Mouse (Mus musculus) neural tube, embryonic 14.5 days (tissue): Measurements from ENCODE around the gene Celf1. TPM values are rescaled to one million over a fixed set of nuclear protein-coding genes. Genes with fewer than 3 reads are reported as not detected.

Experiments
- ATAC-seq: fragments of 200-750 bp; cut with Nextera tagmentation; 2 replicates; pipeline ENCODE4 v1.8.0; 2017; ENCODE audit warnings: low read depth, mild to moderate bottlenecking, moderate TSS enrichment, moderate library complexity
- H3K27ac ChIP-seq: fragments of 300-500 bp; sonication (generic); 2 replicates; pipeline ENCODE4 v1.5.1; 2014; ENCODE audit warnings: low read depth, mild to moderate bottlenecking, control low read depth, low read length, moderate library complexity, mixed read lengths
- H3K27me3 ChIP-seq: fragments of 300-500 bp; sonication (generic); 2 replicates; pipeline ENCODE4 v1.6.1; 2014; ENCODE audit warnings: low read length; ENCODE audit not compliant: control insufficient read depth, insufficient read depth
- H3K36me3 ChIP-seq: fragments of 300-500 bp; sonication (generic); 2 replicates; pipeline ENCODE4 v1.6.1; 2014; ENCODE audit warnings: low read length, mixed read lengths; ENCODE audit not compliant: control insufficient read depth, insufficient read depth
- H3K4me1 ChIP-seq: fragments of 300-500 bp; sonication (generic); 2 replicates; pipeline ENCODE4 v1.6.1; 2014; ENCODE audit warnings: low read length; ENCODE audit not compliant: control insufficient read depth, insufficient read depth
- H3K4me2 ChIP-seq: fragments of 300-500 bp; sonication (generic); 2 replicates; pipeline ENCODE4 v1.6.1; 2014; ENCODE audit warnings: mild to moderate bottlenecking, low read depth, low read length, control low read depth
- H3K4me3 ChIP-seq: fragments of 300-500 bp; sonication (generic); 2 replicates; pipeline ENCODE4 v1.5.1; 2014; ENCODE audit warnings: low read depth, low read length, control low read depth, mixed read lengths
- H3K9ac ChIP-seq: fragments of 300-500 bp; sonication (generic); replicated peaks from 2 replicates; pipeline ENCODE4 v1.6.1; 2014; ENCODE audit warnings: low read depth, mild to moderate bottlenecking, control low read depth, low read length, mixed read lengths
- H3K9me3 ChIP-seq: fragments of 300-500 bp; sonication (generic); 2 replicates; pipeline ENCODE4 v1.6.1; 2016; ENCODE audit warnings: low read length; ENCODE audit not compliant: control insufficient read depth
- WGBS: fragments of 180-500 bp; shearing (Covaris S2); extraction: QIAGEN DNeasy Blood & Tissue Kit; methylation state at CpG from one replicate; pipeline ENCODE4 v1.1.7; 2014; 5-methylcytosine and 5-hydroxymethylcytosine counted together
- polyA plus RNA-seq: library from polyadenylated mRNA; unstranded; fragments of >200 nt; fragmentation: Nextera tagmentation; extraction: Ambion mirVana; gene quantifications from 2 replicates; pipeline ENCODE4 v1.2.1, GENCODE M21; 2014

Gene Celf1
- polyA plus RNA-seq, 1 experiment from 2014 or later, result 77.6 TPM

DNA sequence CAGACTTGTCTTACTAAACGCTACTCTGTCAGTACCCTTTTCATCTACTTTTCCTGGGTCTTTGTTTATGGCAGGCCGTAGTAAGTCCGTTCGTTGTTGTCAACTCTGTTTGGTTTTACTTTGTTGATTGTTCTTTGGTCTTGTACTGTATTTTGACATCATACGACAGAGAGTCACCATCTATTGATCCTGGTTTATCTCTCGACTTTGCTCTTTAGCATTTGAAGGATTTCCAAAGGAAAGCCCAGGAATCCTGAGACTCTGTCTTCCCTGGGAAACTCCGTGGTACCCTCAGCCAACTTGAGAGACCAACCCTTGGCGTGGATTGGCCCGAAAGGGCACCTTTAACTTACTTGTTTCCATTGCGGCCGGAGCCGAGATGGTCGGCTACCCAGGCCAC, 11.6 kb upstream of the Celf1 start:
- no peak overlapping the region for H3K27ac ChIP-seq
- no peaks in the 10 kb centered on the region for H3K4me1 ChIP-seq
- no peaks in the 10 kb centered on the region for H3K9me3 ChIP-seq
- WGBS, result 90% methylated on average over 13 of the region's 13 CpGs
- H3K9ac ChIP-seq, result no peak overlapping the region
- H3K27me3 ChIP-seq, result no peaks in the 10 kb centered on the region
- no peak for ATAC-seq
- no peak overlapping the region for H3K4me3 ChIP-seq
- no peak overlapping the region for H3K4me2 ChIP-seq
- no peaks in the 10 kb centered on the region for H3K36me3 ChIP-seq

- no peaks in the 10 kb centered on the region for H3K36me3 ChIP-seq
- no peak overlapping the region for H3K9ac ChIP-seq
- H3K4me2 ChIP-seq, result no peak overlapping the region
- H3K9me3 ChIP-seq, result no peaks in the 10 kb centered on the region
- H3K4me1 ChIP-seq, result no peaks in the 10 kb centered on the region
- no peak overlapping the region for H3K27ac ChIP-seq
- no peak for ATAC-seq
- WGBS, result 83% methylated on average over 8 of the region's 8 CpGs
- no peak overlapping the region for H3K4me3 ChIP-seq
- no peaks in the 10 kb centered on the region for H3K27me3 ChIP-seq
These were observed 8.4 kb upstream of the Celf1 start for GRCm38 (mm10) chr2:90931829-90932228.

GRCm38 (mm10) chr2:90932273-90932672, 7.9 kb upstream of the Celf1 start:
- 76% methylated on average over 2 of the region's 2 CpGs for WGBS

GRCm38 (mm10) chr2:90938362-90938761, 1.8 kb upstream of the Celf1 start:
- ATAC-seq, result no peak
- no peaks in the 10 kb centered on the region for H3K36me3 ChIP-seq
- no peaks in the 10 kb centered on the region for H3K27me3 ChIP-seq
- WGBS, result 81% methylated on average over 3 of the region's 3 CpGs
- no peak overlapping the region for H3K9ac ChIP-seq
- no peaks in the 10 kb centered on the region for H3K9me3 ChIP-seq
- H3K4me3 ChIP-seq, result no peak overlapping the region
- no peak overlapping the region for H3K4me2 ChIP-seq
- H3K4me1 ChIP-seq, result peaks cover 18% of the 10 kb centered on the region
- H3K27ac ChIP-seq, result no peak overlapping the region

More at GRCm38 (mm10) chr2:90932273-90932672, 7.9 kb upstream of the Celf1 start:
- no peaks in the 10 kb centered on the region for H3K4me1 ChIP-seq
- no peaks in the 10 kb centered on the region for H3K27me3 ChIP-seq
- H3K9ac ChIP-seq, result no peak overlapping the region
- no peaks in the 10 kb centered on the region for H3K36me3 ChIP-seq
- H3K4me3 ChIP-seq, result no peak overlapping the region
- no peak overlapping the region for H3K4me2 ChIP-seq
- no peaks in the 10 kb centered on the region for H3K9me3 ChIP-seq
- ATAC-seq, result no peak
- H3K27ac ChIP-seq, result no peak overlapping the region

DNA sequence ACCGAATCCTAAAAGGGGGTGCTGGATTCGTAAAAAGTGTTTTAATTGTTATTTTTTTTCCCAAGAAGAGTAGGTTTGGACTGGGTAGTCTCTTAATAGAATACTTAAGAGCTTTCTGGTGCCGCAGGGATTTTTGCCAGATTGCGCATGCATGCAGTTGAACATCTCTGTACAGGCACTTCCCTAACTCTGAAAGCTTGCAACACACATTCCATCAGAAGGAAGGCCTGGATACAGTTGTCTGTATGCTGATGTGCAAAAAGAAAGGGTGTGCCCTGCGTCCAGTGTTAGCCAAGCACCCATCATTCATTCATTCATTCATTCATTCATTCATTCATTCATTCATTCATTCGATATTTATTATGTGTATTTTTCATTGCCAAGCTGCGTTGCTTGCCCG, 432 bp upstream of the Celf1 start:
- peak overlapping the region; percentile 97 for H3K4me3 ChIP-seq
- H3K4me1 ChIP-seq, result peaks cover 26% of the 10 kb centered on the region
- 49% methylated on average over 8 of the region's 8 CpGs for WGBS
- H3K27me3 ChIP-seq, result no peaks in the 10 kb centered on the region
- H3K9ac ChIP-seq, result peak overlapping the region; percentile 90
- peak; percentile 72 for ATAC-seq
- no peaks in the 10 kb centered on the region for H3K9me3 ChIP-seq
- H3K27ac ChIP-seq, result peak overlapping the region; percentile 92
- H3K36me3 ChIP-seq, result no peaks in the 10 kb centered on the region
- peak overlapping the region; percentile 77 for H3K4me2 ChIP-seq

DNA sequence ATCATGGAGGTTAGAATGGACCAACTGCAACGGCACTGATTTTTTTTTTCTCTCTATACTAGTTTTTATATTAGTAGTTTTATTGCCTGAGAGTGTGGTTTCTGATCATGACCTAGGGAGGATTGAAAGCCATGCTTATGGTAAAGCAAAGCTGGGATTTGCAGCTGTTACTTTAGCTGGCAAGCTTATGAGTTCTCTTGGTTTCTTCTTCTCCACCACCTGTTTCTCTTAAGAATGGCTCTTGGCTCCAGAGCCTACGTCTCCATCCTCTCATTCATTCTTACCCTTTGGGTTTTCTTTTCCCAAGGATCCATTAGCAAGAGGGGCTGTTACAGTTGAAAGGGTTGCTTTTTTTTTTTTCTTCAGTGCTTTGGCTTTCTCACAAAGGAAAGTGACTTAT, 1.6 kb downstream of the Celf1 start:
- Histone ChIP-seq H3K36me3 (no peaks in the 10 kb centered on the region), H3K4me1 (peaks cover 26% of the 10 kb centered on the region), H3K9me3 (no peaks in the 10 kb centered on the region), H3K4me2 (peak overlapping the region; percentile 77), H3K4me3 (peak overlapping the region; percentile 97), H3K9ac (no peak overlapping the region; the same call in 1 of the 2 replicates), H3K27ac (no peak overlapping the region), H3K27me3 (no peaks in the 10 kb centered on the region)
- WGBS, result 40% methylated on average over 2 of the region's 2 CpGs
- ATAC-seq, result no peak

- Histone ChIP-seq H3K27me3 (no peaks in the 10 kb centered on the region), H3K4me1 (no peaks in the 10 kb centered on the region), H3K36me3 (no peaks in the 10 kb centered on the region), H3K4me2 (no peak overlapping the region), H3K9me3 (no peaks in the 10 kb centered on the region), H3K27ac (no peak overlapping the region), H3K4me3 (no peak overlapping the region), H3K9ac (no peak overlapping the region)
- WGBS, result 87% methylated on average over 5 of the region's 5 CpGs
- ATAC-seq, result no peak; the same call in 1 of the 2 replicates
These were observed 10.0 kb downstream of the Celf1 start for GRCm38 (mm10) chr2:90950149-90950548.

GRCm38 (mm10) chr2:90950582-90951194, 10.5 kb downstream of the Celf1 start:
- no peaks in the 10 kb centered on the region for H3K36me3 ChIP-seq
- H3K4me1 ChIP-seq, result no peaks in the 10 kb centered on the region
- no peak overlapping the region for H3K4me2 ChIP-seq
- H3K9me3 ChIP-seq, result no peaks in the 10 kb centered on the region
- no peak overlapping the region for H3K27ac ChIP-seq
- no peaks in the 10 kb centered on the region for H3K27me3 ChIP-seq
- H3K4me3 ChIP-seq, result no peak overlapping the region
- peak; percentile 50 for ATAC-seq
- no peak overlapping the region for H3K9ac ChIP-seq

- Histone ChIP-seq H3K4me1 (0 out of 2 replicates have a peak, but pooled peaks cover 5% of the 10 kb centered on the region), H3K9me3 (no peaks in the 10 kb centered on the region), H3K9ac (no peak overlapping the region), H3K27me3 (no peaks in the 10 kb centered on the region), H3K36me3 (no peaks in the 10 kb centered on the region), H3K4me2 (no peak overlapping the region), H3K27ac (no peak overlapping the region), H3K4me3 (no peak overlapping the region)
- no peak for ATAC-seq
- WGBS, result 56% methylated on average over 3 of the region's 3 CpGs
These were observed 13.3 kb downstream of the Celf1 start for GRCm38 (mm10) chr2:90953461-90953860.
